Mouse (Mus musculus): ENCODE measurements around the gene Fmod. TPM values are rescaled to one million over a fixed set of nuclear protein-coding genes. Genes with fewer than 3 reads are reported as not detected.
A peak's percentile ranks its signal among the peaks of the same experiment; 100 is the strongest.

Gene Fmod
- total RNA-seq, 2 experiments from 2014 or later = 6.7 to 9.6 TPM

GRCm38 (mm10) chr1:134074606-134075005 lies 37.6 kb downstream of the Fmod start:
- no peak for DNase-seq (ENCODE audit: low spot score in 2 of 2)

- no peak for DNase-seq (ENCODE audit: low spot score in 2 of 2)
Measured at GRCm38 (mm10) chr1:134075532-134075931, 38.5 kb downstream of the Fmod start.

- DNase-seq (ENCODE audit: low spot score in 2 of 2) = no peak
Measured at GRCm38 (mm10) chr1:134076789-134077188, 39.7 kb downstream of the Fmod start.

GRCm38 (mm10) chr1:134077389-134078060 lies 40.5 kb downstream of the Fmod start:
- DNase-seq (ENCODE audit: low spot score in 2 of 2) = no peak

GRCm38 (mm10) chr1:134078061-134078795 lies 41.2 kb downstream of the Fmod start:
- no peak for DNase-seq (ENCODE audit: low spot score in 2 of 2)

- peak; percentile 98 to 99 for DNase-seq (ENCODE audit: low spot score in 2 of 2)
Measured at GRCm38 (mm10) chr1:134078802-134079476, 41.9 kb downstream of the Fmod start, which contains the start of gene Btg2. Btg2 (minus strand) TSS chr1:134079120.

- no peak for DNase-seq (ENCODE audit: low spot score in 2 of 2)
Measured at GRCm38 (mm10) chr1:134079477-134080163, 42.6 kb downstream of the Fmod start.

GRCm38 (mm10) chr1:134080406-134080805 lies 43.4 kb downstream of the Fmod start:
- DNase-seq (ENCODE audit: low spot score in 2 of 2) = no peak

GRCm38 (mm10) chr1:134080881-134081450 lies 43.9 kb downstream of the Fmod start:
- no peak for DNase-seq (ENCODE audit: low spot score in 2 of 2)

GRCm38 (mm10) chr1:134082987-134083516 lies 46.0 kb downstream of the Fmod start:
- peak in 1 of 2 experiments; percentile 60 for DNase-seq (ENCODE audit: low spot score in 2 of 2)

- DNase-seq (ENCODE audit: low spot score in 2 of 2) = no peak
Measured at GRCm38 (mm10) chr1:134083676-134084075, 46.6 kb downstream of the Fmod start.

GRCm38 (mm10) chr1:134084128-134084527 lies 47.1 kb downstream of the Fmod start:
- no peak for DNase-seq (ENCODE audit: low spot score in 2 of 2)

GRCm38 (mm10) chr1:134086017-134086416 lies 49.0 kb downstream of the Fmod start:
- DNase-seq (ENCODE audit: low spot score in 2 of 2) = no peak

- DNase-seq (ENCODE audit: low spot score in 2 of 2) = no peak
Measured at GRCm38 (mm10) chr1:134086811-134087398, 49.9 kb downstream of the Fmod start.

- no peak for DNase-seq (ENCODE audit: low spot score in 2 of 2)
Measured at GRCm38 (mm10) chr1:134089074-134089473, 52.0 kb downstream of the Fmod start.

GRCm38 (mm10) chr1:134091851-134092250 lies 54.8 kb downstream of the Fmod start:
- DNase-seq (ENCODE audit: low spot score in 2 of 2) = no peak

GRCm38 (mm10) chr1:134092368-134092767 lies 55.3 kb downstream of the Fmod start:
- no peak for DNase-seq (ENCODE audit: low spot score in 2 of 2)

GRCm38 (mm10) chr1:134092852-134093770 lies 56.1 kb downstream of the Fmod start:
- peak; percentile 92 to 94 for DNase-seq (ENCODE audit: low spot score in 2 of 2)
